Mouse (Mus musculus): ENCODE data around the gene Shisa5. TPM values are rescaled to one million over a fixed set of nuclear protein-coding genes. Genes with fewer than 3 reads are reported as not detected.

The Shisa5 gene
- not detected in 2 replicates for polyA plus RNA-seq (2012; ENCODE audit: insufficient read depth, insufficient read length, low replicate concordance, missing spikeins)

DNA sequence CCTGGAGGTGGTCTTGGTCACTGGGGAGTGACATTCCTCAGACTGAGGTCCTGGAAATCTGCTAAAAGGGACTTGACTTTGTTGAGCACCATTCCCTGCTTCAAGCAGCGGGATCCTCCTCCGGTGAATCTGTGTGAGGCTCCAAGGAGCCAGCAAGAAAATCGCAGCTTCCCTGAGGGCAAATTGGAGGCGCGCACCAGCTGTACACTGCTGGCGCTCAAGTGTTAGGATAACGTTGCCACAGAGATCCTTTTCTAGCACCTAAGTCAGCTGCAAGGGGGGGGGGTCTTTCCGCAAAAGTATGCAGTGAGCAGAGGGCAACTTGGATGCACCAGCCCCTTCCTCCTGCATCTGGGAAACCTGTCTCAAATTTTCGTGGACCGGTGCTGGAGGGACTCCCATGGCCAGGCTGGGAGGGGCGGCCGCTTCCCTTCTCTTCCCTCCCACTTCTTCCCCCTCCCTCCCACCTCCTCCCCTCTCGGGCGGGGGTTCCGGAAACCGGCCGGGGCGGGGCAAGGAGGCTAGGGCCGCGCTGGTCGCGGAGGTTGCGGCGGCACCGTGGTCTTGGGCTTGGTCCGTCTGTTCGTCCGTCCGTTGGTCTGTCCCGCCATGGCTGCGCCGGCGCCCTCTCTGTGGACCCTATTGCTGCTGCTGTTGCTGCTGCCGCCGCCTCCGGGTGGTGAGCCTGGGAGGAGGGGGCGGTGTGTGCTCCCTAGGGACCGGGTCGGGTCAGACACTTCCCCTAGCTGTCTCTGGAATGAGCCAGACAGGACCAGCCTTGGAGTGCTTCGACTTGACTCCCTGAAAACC, at the start of gene Shisa5:
Gene Shisa5 (plus strand): TSS at position 480 of the 810 bp plus-strand sequence.
- TF ChIP-seq POLR2A (IDR thresholded peaks at IDR 0.05; ENCODE audit: insufficient read depth, low read depth, low read length) (no peak), CTCF (IDR thresholded peaks at IDR 0.05; ENCODE audit: insufficient read depth, low read depth, low read length) (no peak)
- Histone ChIP-seq H3K27ac (ENCODE audit: insufficient read depth, low read depth, low read length) (peak within 1 kb of the TSS; percentile 3; the same call in 1 of the 2 replicates), H3K4me3 (ENCODE audit: insufficient read depth, low read depth, low read length) (peak within 1 kb of the TSS; percentile 73), H3K4me1 (ENCODE audit: control insufficient read depth, insufficient read depth, low read length) (peaks cover 11% of the 10 kb centered on the region)
- WGBS = 1% methylated on average over 40 of the region's 40 CpGs

DNA sequence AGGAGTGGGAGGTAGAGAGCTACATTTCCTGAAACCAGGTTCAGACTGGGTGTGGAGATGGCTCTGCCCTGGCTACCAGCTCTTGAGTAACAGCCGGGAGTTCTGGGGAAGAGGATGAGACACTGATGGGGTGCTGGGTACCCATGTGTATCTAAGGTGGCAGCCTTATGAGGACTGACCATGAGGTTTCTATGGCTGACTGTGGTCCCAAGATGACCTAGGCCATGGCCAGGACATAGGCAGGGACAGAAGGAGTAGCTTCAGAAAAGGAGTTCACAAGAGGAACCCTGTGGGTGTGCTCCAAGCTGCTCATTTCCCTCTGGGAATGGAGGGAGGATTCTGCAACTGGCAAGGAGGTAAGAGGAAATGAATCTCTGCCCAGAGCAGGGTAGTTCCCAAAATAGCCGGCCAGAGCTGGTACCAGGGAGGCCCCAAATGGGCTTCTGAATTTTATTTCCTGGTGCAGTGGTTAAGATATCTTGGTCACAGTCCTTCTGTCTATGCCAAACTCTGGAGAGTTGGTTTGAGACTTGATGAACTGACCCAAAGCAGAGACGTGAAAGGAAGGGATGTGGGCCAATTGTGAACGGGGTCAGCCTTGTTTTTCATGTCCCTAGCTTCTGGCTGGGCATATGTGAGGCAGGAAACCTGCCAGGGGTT, 48.4 kb upstream of the Shisa5 start:
- Histone ChIP-seq H3K4me3 (ENCODE audit: insufficient read depth, low read depth, low read length) (no peak overlapping the region), H3K27ac (ENCODE audit: insufficient read depth, low read depth, low read length) (no peak overlapping the region), H3K4me1 (ENCODE audit: control insufficient read depth, insufficient read depth, low read length) (peaks cover 21% of the 10 kb centered on the region)
- TF ChIP-seq POLR2A (IDR thresholded peaks at IDR 0.05; ENCODE audit: insufficient read depth, low read depth, low read length) (no peak), CTCF (IDR thresholded peaks at IDR 0.05; ENCODE audit: insufficient read depth, low read depth, low read length) (no peak)
- WGBS = 61% methylated on average over 4 of the region's 4 CpGs

DNA sequence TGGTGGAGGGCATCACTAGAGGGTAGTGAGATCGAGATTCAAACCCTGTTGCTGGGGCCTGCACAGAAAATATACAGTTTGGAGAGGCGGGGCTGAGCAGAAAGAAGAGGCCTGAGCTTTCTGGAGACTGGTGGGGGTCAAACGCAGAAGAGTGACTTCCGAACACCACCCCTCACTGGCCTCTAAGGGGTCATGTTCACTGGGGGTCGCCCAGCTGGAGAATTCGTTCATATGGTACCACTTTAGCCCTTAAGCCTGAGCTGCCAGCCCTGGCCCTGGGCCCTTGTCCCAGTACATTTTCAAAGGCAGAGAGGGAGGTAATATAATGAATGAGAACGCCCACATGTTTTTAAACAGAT, 47.9 kb upstream of the Shisa5 start:
- Histone ChIP-seq H3K4me1 (ENCODE audit: control insufficient read depth, insufficient read depth, low read length) (peaks cover 21% of the 10 kb centered on the region), H3K27ac (ENCODE audit: insufficient read depth, low read depth, low read length) (no peak overlapping the region), H3K4me3 (ENCODE audit: insufficient read depth, low read depth, low read length) (no peak overlapping the region)
- TF ChIP-seq POLR2A (IDR thresholded peaks at IDR 0.05; ENCODE audit: insufficient read depth, low read depth, low read length) (no peak), CTCF (IDR thresholded peaks at IDR 0.05; ENCODE audit: insufficient read depth, low read depth, low read length) (no peak)
- WGBS = 60% methylated on average over 7 of the region's 7 CpGs

DNA sequence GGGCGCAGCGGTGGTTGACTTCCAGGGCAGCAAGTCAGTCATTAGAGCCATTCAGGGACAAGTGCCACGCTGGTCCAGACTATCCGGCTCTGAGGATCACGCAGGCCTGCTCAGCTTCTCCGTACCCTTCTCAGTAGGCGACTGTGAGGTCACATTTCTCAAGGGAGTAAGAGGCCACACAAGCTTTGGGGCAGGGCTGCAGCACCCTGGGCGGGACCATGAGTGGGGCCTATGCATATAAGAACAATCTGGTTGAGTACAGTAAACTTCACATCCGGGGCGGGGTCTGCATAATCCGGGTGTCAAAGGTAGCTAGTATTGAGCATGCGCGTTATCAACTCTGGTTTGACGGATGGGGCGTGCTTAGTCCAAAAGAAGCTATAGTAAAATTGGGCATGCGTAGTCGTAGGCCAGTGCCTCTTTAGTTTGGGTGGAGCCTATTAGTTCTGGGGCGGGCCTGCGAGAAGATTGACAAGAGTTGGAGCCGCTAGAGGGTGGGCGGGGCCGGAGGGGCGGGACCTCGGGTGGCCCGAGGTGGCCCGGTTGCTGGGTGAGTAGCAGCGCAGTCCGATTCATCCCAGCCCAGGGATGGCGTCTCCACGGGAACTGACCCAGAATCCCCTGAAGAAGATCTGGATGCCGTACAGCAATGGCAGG, 46.8 kb upstream of the Shisa5 start, which contains the start of gene Pfkfb4:
Gene Pfkfb4 (plus strand): TSS at position 351 of the 657 bp plus-strand sequence.
- peak; percentile 62 for TF ChIP-seq POLR2A (IDR thresholded peaks at IDR 0.05; ENCODE audit: insufficient read depth, low read depth, low read length)
- TF ChIP-seq CTCF (IDR thresholded peaks at IDR 0.05; ENCODE audit: insufficient read depth, low read depth, low read length) = no peak
- 2% methylated on average over 31 of the region's 31 CpGs for WGBS
- H3K27ac ChIP-seq (ENCODE audit: insufficient read depth, low read depth, low read length) = peak within 1 kb of the TSS; percentile 77

DNA sequence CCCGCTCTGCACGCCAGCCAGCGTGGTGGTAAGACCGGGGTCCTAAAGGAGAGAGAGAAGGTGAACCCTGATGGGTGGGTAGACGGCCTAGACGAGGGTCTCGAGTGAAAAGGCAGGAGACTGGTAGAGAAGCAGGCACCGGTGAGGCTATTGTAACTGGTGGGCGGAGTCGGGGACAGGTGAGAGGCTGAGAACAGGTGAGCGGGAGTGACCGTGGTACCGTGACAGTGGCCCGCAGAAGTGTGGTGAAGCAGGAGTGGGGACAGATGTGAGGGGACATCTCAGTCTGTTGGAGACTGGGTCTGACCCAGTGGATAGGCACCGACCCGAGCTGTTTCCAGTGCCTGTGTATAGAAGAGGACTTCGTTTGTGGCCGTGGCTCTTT, 46.3 kb upstream of the Shisa5 start:
- Histone ChIP-seq H3K4me1 (ENCODE audit: control insufficient read depth, insufficient read depth, low read length) (peaks cover 21% of the 10 kb centered on the region), H3K4me3 (ENCODE audit: insufficient read depth, low read depth, low read length) (peak overlapping the region; percentile 60), H3K27ac (ENCODE audit: insufficient read depth, low read depth, low read length) (no peak overlapping the region)
- 4% methylated on average over 18 of the region's 18 CpGs for WGBS
- TF ChIP-seq CTCF (IDR thresholded peaks at IDR 0.05; ENCODE audit: insufficient read depth, low read depth, low read length) (no peak), POLR2A (IDR thresholded peaks at IDR 0.05; ENCODE audit: insufficient read depth, low read depth, low read length) (no peak)

More for the DNA sequence above, 46.8 kb upstream of the Shisa5 start, which contains the start of gene Pfkfb4:
- peak within 1 kb of the TSS; percentile 60 for H3K4me3 ChIP-seq (ENCODE audit: insufficient read depth, low read depth, low read length)
- H3K4me1 ChIP-seq (ENCODE audit: control insufficient read depth, insufficient read depth, low read length) = peaks cover 21% of the 10 kb centered on the region

DNA sequence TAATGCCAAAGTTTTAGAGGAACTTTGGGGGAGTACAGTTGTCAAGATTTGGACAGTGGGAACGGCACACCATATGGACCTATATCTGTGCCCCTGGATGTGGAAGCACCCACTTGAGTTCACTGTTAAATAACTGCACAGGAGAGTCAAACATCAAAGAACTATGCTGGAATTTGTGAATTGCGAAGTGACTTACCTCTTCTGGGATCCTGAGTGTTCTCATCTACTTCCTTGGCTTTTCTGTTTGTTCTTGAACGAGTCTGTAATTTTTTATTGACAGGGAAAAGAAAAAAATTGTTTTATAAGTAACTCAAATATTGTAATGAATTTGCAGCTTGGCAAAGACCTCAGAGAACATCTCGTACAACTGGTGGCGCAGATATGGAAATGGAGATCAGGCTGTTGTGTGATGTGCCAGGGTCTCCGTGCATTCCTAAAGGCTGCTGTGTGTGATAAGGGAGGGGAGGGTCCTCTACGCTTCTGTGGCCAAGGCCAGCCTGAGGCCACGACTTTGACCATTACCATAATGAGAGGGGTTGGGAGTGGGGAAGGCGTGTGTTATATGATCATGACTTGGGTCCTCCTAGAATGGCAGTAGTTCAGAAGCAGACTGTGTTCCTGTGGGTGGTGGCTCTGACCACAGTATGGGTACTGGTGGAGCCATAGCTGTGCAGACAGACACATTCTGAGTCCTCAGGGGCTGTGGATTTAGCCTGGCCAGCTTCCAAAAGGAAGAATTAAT, 45.6 kb upstream of the Shisa5 start:
- peaks cover 19% of the 10 kb centered on the region for H3K4me1 ChIP-seq (ENCODE audit: control insufficient read depth, insufficient read depth, low read length)
- 84% methylated on average over 9 of the region's 9 CpGs for WGBS
- no peak overlapping the region for H3K27ac ChIP-seq (ENCODE audit: insufficient read depth, low read depth, low read length)
- no peak for TF ChIP-seq CTCF (IDR thresholded peaks at IDR 0.05; ENCODE audit: insufficient read depth, low read depth, low read length)
- no peak for TF ChIP-seq POLR2A (IDR thresholded peaks at IDR 0.05; ENCODE audit: insufficient read depth, low read depth, low read length)
- no peak overlapping the region for H3K4me3 ChIP-seq (ENCODE audit: insufficient read depth, low read depth, low read length)

DNA sequence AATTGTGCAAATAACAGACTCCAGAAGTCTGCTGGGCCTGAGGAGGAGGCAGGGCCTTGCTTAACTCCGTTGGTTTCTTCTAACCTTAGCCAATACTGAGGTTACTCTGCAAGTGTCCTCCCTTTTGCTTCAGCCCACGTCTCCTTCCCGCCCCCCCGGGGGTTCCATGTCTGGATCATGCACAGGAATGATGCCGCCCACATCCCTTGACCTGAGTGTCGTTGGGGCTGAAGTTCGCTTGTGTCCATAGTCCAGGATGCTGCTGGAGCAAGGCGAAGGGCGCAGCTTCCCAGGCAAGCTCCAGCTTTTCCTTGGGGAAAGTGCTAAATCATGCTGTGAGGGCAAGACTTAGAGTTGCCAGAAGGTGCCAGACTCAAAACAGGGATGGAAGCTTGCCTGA, 42.0 kb upstream of the Shisa5 start:
- no peak overlapping the region for H3K4me3 ChIP-seq (ENCODE audit: insufficient read depth, low read depth, low read length)
- peaks cover 12% of the 10 kb centered on the region for H3K4me1 ChIP-seq (ENCODE audit: control insufficient read depth, insufficient read depth, low read length)
- TF ChIP-seq CTCF (IDR thresholded peaks at IDR 0.05; ENCODE audit: insufficient read depth, low read depth, low read length) (no peak), POLR2A (IDR thresholded peaks at IDR 0.05; ENCODE audit: insufficient read depth, low read depth, low read length) (no peak)
- 79% methylated on average over 9 of the region's 9 CpGs for WGBS
- no peak overlapping the region for H3K27ac ChIP-seq (ENCODE audit: insufficient read depth, low read depth, low read length)

Measured in olfactory bulb, adult 2 months (tissue).